Mouse (Mus musculus): ENCODE results near the gene Fank1.
"Not testable (repeated sequence)": the region's sequence is repeated elsewhere in the genome, so short reads cannot be mapped to it uniquely, and the experiment has no call there.

Gene Fank1

DNA sequence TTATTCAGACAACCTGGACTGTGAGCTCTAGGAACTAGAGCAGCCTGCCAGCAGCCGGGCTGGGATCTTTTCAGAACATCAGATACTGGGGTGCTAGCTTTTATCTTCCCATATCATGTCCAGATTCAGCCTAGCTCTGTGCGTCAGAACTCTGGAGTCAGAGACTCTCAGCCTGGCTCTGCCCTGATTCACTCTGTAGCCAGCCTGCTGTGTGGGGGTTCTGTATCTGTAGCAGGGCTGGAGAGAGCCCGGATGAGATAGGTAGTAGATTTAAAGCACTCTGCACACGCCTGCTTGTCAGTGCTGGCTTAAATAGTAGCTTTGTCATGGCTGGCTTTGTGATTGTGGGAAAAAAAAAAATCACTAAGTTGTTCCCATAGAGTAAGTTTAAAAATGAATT is 51.9 kb downstream of the Fank1 start:
- DNase-seq (ENCODE audit: low spot score in 2 of 2), result no peak

GRCm38 (mm10) chr7:133829579-133829978 is 52.9 kb downstream of the Fank1 start:
- no peak for DNase-seq (ENCODE audit: low spot score in 2 of 2)

DNA sequence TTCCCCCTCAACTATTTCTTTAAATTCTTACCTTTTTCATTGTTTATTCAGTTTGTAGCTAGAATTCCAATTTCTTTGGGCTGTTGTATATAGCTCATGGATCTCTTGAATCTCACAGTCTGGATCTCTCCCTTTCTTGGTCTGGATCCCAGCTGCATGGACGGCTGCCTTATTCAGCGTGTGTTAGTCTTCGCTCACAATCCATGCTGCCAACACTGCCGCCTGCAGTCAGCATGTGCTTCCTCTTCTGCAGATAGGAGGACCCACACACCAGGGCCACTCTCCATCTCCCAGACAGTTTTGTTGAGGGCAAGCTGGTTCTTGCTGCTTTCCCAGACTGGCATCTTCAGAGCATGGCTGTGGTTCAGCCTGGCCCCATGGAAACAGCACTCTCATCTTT is 62.9 kb downstream of the Fank1 start:
- no peak for DNase-seq (ENCODE audit: low spot score in 2 of 2)

DNA sequence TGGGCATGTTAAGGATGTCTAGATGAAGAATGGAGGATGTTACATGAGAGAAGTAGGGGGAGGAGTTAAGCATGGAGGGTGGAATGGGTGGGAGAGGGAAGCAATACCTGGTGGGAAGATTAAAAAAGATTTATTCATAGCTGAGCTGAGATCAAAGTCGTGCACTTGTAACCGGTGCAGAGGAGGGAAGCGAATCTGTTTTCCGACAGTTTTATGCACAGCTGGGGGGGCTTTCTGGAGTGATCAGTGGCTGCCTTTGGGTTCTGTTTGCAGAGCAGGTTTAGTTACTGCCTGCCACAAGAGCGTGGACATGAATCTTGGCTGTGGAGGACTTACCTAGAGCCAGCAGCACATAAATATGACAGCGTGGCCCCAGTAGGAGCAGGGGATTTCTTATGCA is 65.4 kb downstream of the Fank1 start:
- DNase-seq (ENCODE audit: low spot score in 2 of 2), result no peak

GRCm38 (mm10) chr7:133847175-133847574 is 70.5 kb downstream of the Fank1 start:
- DNase-seq (ENCODE audit: low spot score in 2 of 2), result no peak

GRCm38 (mm10) chr7:133848180-133848579 is 71.5 kb downstream of the Fank1 start:
- no peak for DNase-seq (ENCODE audit: low spot score in 2 of 2)

- DNase-seq (ENCODE audit: low spot score in 2 of 2), result no peak
These were observed 74.1 kb downstream of the Fank1 start for GRCm38 (mm10) chr7:133850735-133851134.

GRCm38 (mm10) chr7:133856278-133856677 is 79.6 kb downstream of the Fank1 start:
- DNase-seq (ENCODE audit: low spot score in 2 of 2), result peak; percentile 2 to 4

DNA sequence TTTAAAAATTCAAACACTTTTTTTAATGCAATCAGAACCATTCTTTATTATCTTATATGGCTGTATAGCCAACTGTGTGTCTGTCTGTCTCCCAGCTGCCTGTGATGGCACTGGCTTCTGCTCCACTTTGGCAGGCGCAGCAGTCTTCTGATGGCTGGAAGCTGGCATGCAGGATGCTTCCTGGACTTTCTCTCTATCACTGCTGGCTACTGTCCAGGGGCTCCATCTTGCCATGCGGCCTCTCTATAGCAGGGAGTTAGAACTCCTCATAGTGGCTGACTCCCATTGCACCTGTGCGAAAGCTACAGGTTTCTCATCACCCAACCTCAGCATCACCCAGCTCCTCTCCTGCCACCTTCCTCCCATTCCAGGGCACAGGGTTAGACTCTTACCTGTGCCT is 81.8 kb downstream of the Fank1 start:
- no peak for DNase-seq (ENCODE audit: low spot score in 2 of 2)

DNA sequence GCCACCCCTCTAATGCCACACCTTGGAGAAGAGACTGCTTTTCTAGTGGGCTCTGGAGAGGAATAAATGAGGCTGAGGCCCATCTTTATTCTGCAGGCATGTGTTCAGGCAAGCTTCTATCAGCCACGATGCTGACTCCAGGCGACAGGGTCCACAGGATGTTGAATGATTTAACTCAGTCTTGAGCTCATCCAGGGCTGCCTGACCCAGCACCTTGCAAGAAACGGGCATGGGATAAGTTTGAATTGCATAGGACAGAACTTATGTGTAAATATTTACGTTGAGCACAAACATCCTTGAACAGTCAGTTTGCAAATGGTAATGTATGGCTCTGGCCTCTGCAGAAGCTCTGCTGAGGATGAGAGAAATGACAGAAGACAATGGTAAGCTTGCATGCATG is 82.9 kb downstream of the Fank1 start:
- DNase-seq (ENCODE audit: low spot score in 2 of 2), result no peak

DNA sequence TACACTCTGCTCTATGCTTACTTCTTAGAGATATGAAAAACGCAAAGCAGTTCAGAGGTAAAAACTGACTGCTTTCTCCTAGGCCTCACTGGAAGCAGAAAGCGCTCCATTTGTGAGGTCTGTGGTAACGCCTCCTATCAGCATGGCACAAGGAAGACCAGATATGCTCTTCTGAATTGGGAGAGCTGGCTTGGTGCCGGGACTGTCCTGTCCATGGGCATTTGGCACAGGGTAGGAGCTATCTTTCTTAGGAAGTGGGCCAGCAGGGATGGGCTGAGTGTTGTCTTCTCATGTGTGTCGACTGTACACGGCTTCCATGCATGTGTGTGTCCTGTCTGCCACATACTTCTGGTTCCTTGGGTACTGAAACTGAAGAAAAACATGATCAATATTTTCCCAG is 85.6 kb downstream of the Fank1 start:
- DNase-seq (ENCODE audit: low spot score in 2 of 2), result no peak

DNA sequence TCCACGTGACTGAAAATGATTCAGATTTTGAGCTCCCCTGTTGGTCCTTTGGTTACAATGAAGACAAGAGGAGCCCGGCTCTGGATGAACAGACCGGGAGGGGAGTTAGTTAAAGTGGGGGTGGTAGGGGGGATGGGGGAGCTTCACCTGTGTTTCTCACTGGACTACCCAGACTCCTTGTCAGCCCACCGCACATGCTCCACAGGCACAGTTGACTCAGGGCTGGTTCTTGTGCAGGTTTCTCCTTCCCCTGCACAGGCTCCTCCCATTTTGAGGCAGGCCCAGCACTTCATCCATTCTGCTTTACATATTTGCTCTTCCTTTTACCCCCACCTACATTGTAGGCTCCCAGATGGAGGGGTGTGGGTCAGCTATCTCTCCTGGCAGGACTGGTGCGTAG is 86.1 kb downstream of the Fank1 start:
- no peak for DNase-seq (ENCODE audit: low spot score in 2 of 2)

DNA sequence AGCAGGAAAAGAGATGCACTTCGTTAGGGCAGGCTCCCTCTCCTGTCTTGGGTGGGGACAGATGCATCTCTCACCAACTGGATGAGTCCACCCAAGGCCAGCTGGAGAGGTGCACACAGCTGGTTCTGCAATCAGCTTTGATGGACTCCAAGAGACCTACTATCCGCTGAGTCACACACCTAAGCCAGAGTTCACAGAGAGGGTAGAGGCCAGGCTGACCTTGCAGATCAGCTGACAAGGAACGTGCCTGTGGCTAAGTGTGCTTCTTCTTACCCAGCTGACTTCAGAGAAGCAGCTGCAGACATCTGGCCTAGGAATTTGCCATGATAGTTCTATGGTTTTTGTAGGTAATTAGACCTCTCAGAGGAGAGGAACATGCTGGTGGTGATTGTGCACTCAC is 86.5 kb downstream of the Fank1 start:
- no peak for DNase-seq (ENCODE audit: low spot score in 2 of 2)

- no peak for DNase-seq (ENCODE audit: low spot score in 2 of 2)
These were observed 87.0 kb downstream of the Fank1 start for GRCm38 (mm10) chr7:133863684-133864083.

DNA sequence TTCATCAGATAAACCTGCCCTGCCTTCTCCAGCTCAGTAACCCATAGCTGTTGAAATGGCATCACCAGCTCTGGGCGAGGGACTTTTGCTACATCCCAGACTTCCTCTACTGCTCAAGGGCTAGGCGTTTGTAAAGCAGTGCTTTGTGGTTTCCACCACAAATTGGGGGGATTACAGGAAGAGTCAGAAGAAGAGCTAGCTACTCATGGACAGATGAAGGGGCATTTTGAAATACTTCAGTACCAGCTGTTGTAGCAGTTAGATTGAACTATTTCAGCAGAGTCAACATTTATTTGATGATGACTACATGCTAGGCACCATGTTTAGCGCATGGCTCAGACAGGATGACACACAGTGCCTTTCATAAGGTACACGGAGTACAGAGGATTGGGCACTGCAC is 93.6 kb downstream of the Fank1 start:
- no peak for DNase-seq (ENCODE audit: low spot score in 2 of 2)

- no peak for DNase-seq (ENCODE audit: low spot score in 2 of 2)
These were observed 96.0 kb downstream of the Fank1 start for GRCm38 (mm10) chr7:133872701-133873100.

DNA sequence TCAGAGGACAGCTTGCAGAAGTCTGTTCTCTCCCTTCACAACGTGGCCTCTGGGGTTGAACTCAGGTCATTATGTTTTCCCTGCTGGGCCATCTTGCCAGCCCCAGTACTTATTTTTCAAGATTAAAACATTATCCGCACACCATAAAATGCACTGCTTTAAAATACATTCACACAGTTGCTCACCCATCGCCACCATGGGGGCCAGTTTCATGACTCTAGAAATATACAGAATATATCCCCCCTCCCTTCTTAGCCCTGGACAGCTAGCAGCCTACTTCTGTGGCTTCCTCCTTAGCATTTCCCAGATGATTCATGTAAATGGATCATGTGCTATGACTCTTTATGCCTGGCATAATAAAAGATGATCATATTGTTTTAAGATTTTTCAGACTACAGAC is 99.5 kb downstream of the Fank1 start:
- DNase-seq (ENCODE audit: low spot score in 2 of 2), result no peak

GRCm38 (mm10) chr7:133876646-133877342 is 100.1 kb downstream of the Fank1 start:
- no peak for DNase-seq (ENCODE audit: low spot score in 2 of 2)

DNA sequence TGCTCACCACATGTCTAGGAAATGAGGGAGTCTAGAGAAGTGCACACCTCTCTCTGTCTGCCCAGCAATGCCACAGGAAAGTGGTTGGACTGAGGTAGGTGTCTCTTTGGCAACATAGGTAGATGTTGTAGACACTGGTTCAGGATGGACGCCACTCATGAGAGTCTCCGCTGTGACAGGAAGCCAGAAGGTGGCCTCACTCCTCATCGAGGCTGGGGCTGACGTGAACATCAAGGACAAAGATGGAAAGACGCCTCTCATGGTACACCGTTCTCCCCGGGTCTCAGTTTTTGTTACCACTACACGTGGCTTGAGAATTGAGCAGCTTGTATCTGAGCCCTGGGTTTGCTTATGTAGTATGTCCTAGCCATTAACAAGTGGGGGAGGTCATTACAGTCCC is 103.1 kb downstream of the Fank1 start:
- DNase-seq (ENCODE audit: low spot score in 2 of 2), result no peak

GRCm38 (mm10) chr7:133884759-133885431 is 108.2 kb downstream of the Fank1 start:
- not testable (repeated sequence) for DNase-seq (ENCODE audit: low spot score in 2 of 2)

DNA sequence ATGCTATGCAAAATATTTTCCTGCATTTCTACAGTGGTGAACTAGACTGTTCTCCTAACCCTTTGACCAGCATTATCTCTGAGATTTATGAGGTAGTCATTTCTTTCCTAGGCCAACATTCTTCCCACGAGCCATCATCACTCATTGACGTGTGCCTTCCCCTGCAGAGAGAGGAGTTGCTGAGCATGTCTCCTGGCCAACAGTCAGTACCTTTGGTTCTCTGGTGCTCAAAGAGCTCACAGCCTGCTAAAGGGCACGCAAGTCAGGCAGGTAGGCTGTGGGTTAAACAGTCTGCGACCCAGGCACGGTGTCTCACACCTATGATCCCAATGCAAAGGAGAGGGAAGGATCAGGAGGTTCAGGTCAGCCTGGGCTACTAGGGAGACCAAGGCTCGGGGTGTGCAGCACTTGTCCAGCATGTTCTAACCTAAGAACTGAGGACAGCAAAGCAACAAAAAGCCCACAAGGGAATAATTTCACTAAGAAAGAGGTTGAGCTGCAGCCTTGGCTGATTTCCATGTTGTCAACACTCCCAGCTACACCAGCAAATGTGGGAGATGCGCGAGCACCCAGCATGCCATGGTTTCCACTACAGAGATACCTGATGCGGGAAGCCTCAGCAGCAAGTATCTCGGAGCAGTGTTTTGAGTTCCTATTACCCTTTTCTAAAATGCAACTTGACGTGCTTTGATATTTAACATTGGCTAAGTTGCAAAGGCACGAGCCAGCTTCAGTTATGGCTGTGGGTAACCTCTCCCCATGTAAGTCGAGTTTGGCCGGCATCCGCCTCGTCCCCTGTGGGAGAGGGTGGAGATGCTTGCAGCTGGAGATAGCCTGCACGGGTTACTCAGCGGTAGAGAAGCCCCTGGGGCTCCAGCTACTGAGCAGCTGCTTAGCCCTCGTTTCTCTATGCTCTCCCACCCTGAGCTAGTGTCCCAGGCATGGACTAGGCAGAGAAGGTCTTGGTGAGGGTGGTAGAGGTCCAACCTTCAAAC is 112.6 kb downstream of the Fank1 start:
- no peak for DNase-seq (ENCODE audit: low spot score in 2 of 2)

- no peak for DNase-seq (ENCODE audit: low spot score in 2 of 2)
These were observed 113.3 kb downstream of the Fank1 start for GRCm38 (mm10) chr7:133889986-133890385.

Measured in natural killer cell, adult 2 months (primary cell).